13 mouse cellular contexts compared by ENCODE assay signal in genomic region chr13:67500908-67501307, GRCm38 (mm10). TPM values are rescaled to one million over a fixed set of nuclear protein-coding genes. Genes with fewer than 3 reads are reported as not detected.
A peak's percentile ranks its signal among the peaks of the same experiment; 100 is the strongest.
DNase-seq lines count a peak whose midpoint lies in the region; ATAC-seq and TF ChIP-seq lines count a peak whose summit lies in the region.
"Had no signal": no experiment of that assay in that cellular context is flagged by ENCODE, and none has a peak within 500 bp of the region (broad histone marks: within the 10 kb centered on the region; RNA-seq: fewer than 3 reads in every experiment).

No protein-coding gene starts in this region.

- peaks cover 4% of the 10 kb centered on the region; the same call in 1 of the 2 replicates for H3K4me1 ChIP-seq in forebrain, embryonic 11.5 days (replicated peaks; ENCODE audit: control insufficient read depth, insufficient read depth, low read length)
- peaks cover 9% of the 10 kb centered on the region for H3K4me1 ChIP-seq in forebrain, embryonic 10.5 days
- H3K4me1 ChIP-seq in liver, embryonic 14.5 days (replicated peaks; ENCODE audit: control insufficient read depth in 2 of 2, insufficient read depth in 2 of 2, low read length in 1 of 2), result no peaks in the 10 kb centered on the region; a peak in 1 of 4 replicates
- H3K4me1 ChIP-seq in liver, embryonic 11.5 days (replicated peaks; ENCODE audit: control insufficient read depth, insufficient read depth, low read length), result peaks cover 8% of the 10 kb centered on the region; the same call in 1 of the 2 replicates
- peaks cover 10% of the 10 kb centered on the region for H3K4me1 ChIP-seq in hindbrain, embryonic 13.5 days (replicated peaks)
- peaks cover 8% of the 10 kb centered on the region for H3K4me1 ChIP-seq in midbrain, embryonic 16.5 days (ENCODE audit: control insufficient read depth, insufficient read depth, low read length)

- no peaks in the 10 kb centered on the region for H3K27me3 ChIP-seq in forebrain, embryonic 11.5 days (ENCODE audit: control insufficient read depth, insufficient read depth, low read length)
- no peaks in the 10 kb centered on the region for H3K27me3 ChIP-seq in forebrain, embryonic 10.5 days (ENCODE audit: poor library complexity, severe bottlenecking)
- no peaks in the 10 kb centered on the region for H3K27me3 ChIP-seq in liver, embryonic 14.5 days (ENCODE audit: control insufficient read depth, insufficient read depth, low read length)
- H3K27me3 ChIP-seq in liver, embryonic 11.5 days (replicated peaks; ENCODE audit: control insufficient read depth, insufficient read depth, low read length), result no peaks in the 10 kb centered on the region
- 0 out of 2 replicates have a peak, but pooled peaks cover 2% of the 10 kb centered on the region for H3K27me3 ChIP-seq in hindbrain, embryonic 13.5 days
- no peaks in the 10 kb centered on the region for H3K27me3 ChIP-seq in midbrain, embryonic 16.5 days (ENCODE audit: control insufficient read depth, insufficient read depth, low read depth, low read length)
- H3K27me3 ChIP-seq: kidney, embryonic 15.5 days had no signal

- no peak for TF ChIP-seq EP300 in liver, embryonic 14.5 days (IDR thresholded peaks at IDR 0.05; ENCODE audit: low read depth)

- H3K4me3 ChIP-seq in forebrain, embryonic 11.5 days (ENCODE audit: low read depth, low read length), result no peak overlapping the region
- H3K4me3 ChIP-seq in forebrain, embryonic 10.5 days, result no peak overlapping the region
- no peak overlapping the region for H3K4me3 ChIP-seq in liver, embryonic 14.5 days (ENCODE audit: insufficient read depth in 1 of 2, low read depth in 2 of 2, low read length in 2 of 2)
- H3K4me3 ChIP-seq in liver, embryonic 11.5 days (ENCODE audit: low read depth, low read length), result no peak overlapping the region
- H3K4me3 ChIP-seq in hindbrain, embryonic 13.5 days, result no peak overlapping the region
- H3K4me3 ChIP-seq in midbrain, embryonic 16.5 days (ENCODE audit: low read depth, low read length), result no peak overlapping the region; the same call in 1 of the 2 replicates

- WGBS in forebrain, embryonic 11.5 days, result 72% methylated on average over 1 of the region's 1 CpGs
- WGBS in forebrain, embryonic 10.5 days, result 73% methylated on average over 1 of the region's 1 CpGs
- WGBS in liver, embryonic 14.5 days (ENCODE audit: insufficient replicate concordance), result 74% methylated on average over 1 of the region's 1 CpGs
- 76% methylated on average over 1 of the region's 1 CpGs for WGBS in liver, embryonic 11.5 days
- WGBS in hindbrain, embryonic 13.5 days, result 73% methylated on average over 1 of the region's 1 CpGs
- 79% methylated on average over 1 of the region's 1 CpGs for WGBS in midbrain, embryonic 16.5 days

- no peak for DNase-seq in forebrain, embryonic 11.5 days (ENCODE audit: low spot score)
- no peak for DNase-seq in forebrain, embryonic 10.5 days (ENCODE audit: extremely low spot score, low spot score)
- no peak for DNase-seq in liver, embryonic 14.5 days (ENCODE audit: low read depth in 3 of 3, low spot score in 3 of 3)
- DNase-seq in liver, embryonic 11.5 days (ENCODE audit: low spot score), result no peak
- DNase-seq in gastrocnemius, adult 8-10 months (ENCODE audit: low spot score in 2 of 2), result no peak
- DNase-seq in adrenal gland, postnatal 4 days (ENCODE audit: low spot score in 2 of 2), result no peak

- no peak for TF ChIP-seq CTCF in liver, embryonic 14.5 days (IDR thresholded peaks at IDR 0.05; ENCODE audit: low read depth)

- H3K9ac ChIP-seq in forebrain, embryonic 11.5 days (ENCODE audit: low read length), result no peak overlapping the region
- no peak overlapping the region for H3K9ac ChIP-seq in liver, embryonic 14.5 days (replicated peaks)
- no peak overlapping the region for H3K9ac ChIP-seq in liver, embryonic 11.5 days (ENCODE audit: low read depth, low read length)
- H3K9ac ChIP-seq in hindbrain, embryonic 13.5 days, result no peak overlapping the region
- H3K9ac ChIP-seq in midbrain, embryonic 16.5 days (ENCODE audit: low read depth, low read length), result no peak overlapping the region

- no peak overlapping the region for H3K27ac ChIP-seq in forebrain, embryonic 11.5 days (ENCODE audit: low read depth, low read length)
- no peak overlapping the region for H3K27ac ChIP-seq in forebrain, embryonic 10.5 days
- no peak overlapping the region for H3K27ac ChIP-seq in liver, embryonic 14.5 days
- no peak overlapping the region for H3K27ac ChIP-seq in liver, embryonic 11.5 days (ENCODE audit: low read depth, low read length)
- no peak overlapping the region for H3K27ac ChIP-seq in hindbrain, embryonic 13.5 days
- H3K27ac ChIP-seq in midbrain, embryonic 16.5 days (ENCODE audit: low read length), result no peak overlapping the region

- no peaks in the 10 kb centered on the region for H3K36me3 ChIP-seq in forebrain, embryonic 11.5 days (ENCODE audit: control insufficient read depth, insufficient read depth, low read length)
- H3K36me3 ChIP-seq in forebrain, embryonic 10.5 days (replicated peaks), result peaks cover 3% of the 10 kb centered on the region
- H3K36me3 ChIP-seq in liver, embryonic 14.5 days (replicated peaks; ENCODE audit: control insufficient read depth, insufficient read depth, low read depth), result no peaks in the 10 kb centered on the region
- no peaks in the 10 kb centered on the region; the same call in 1 of the 2 replicates for H3K36me3 ChIP-seq in liver, embryonic 11.5 days (ENCODE audit: control insufficient read depth, insufficient read depth, low read length)
- peaks cover 3% of the 10 kb centered on the region for H3K36me3 ChIP-seq in hindbrain, embryonic 13.5 days
- no peaks in the 10 kb centered on the region for H3K36me3 ChIP-seq in midbrain, embryonic 16.5 days (ENCODE audit: control insufficient read depth, insufficient read depth, low read length)

- H3K9me3 ChIP-seq in forebrain, embryonic 11.5 days (ENCODE audit: control insufficient read depth, low read length), result no peaks in the 10 kb centered on the region
- no peaks in the 10 kb centered on the region for H3K9me3 ChIP-seq in forebrain, embryonic 10.5 days
- H3K9me3 ChIP-seq in liver, embryonic 14.5 days (ENCODE audit: control insufficient read depth, low read length), result no peaks in the 10 kb centered on the region
- H3K9me3 ChIP-seq in liver, embryonic 11.5 days (ENCODE audit: control insufficient read depth, low read length), result no peaks in the 10 kb centered on the region
- H3K9me3 ChIP-seq in hindbrain, embryonic 13.5 days, result no peaks in the 10 kb centered on the region
- no peaks in the 10 kb centered on the region for H3K9me3 ChIP-seq in midbrain, embryonic 16.5 days (replicated peaks; ENCODE audit: control insufficient read depth, low read length, poor library complexity, severe bottlenecking)
- H3K9me3 ChIP-seq: kidney, embryonic 15.5 days had no signal

- no peak overlapping the region for H3K4me2 ChIP-seq in forebrain, embryonic 11.5 days (ENCODE audit: low read depth, low read length, severe bottlenecking)
- peak overlapping the region; percentile 80 for H3K4me2 ChIP-seq in liver, embryonic 14.5 days (ENCODE audit: low read depth)
- H3K4me2 ChIP-seq in liver, embryonic 11.5 days, result no peak overlapping the region
- H3K4me2 ChIP-seq in hindbrain, embryonic 13.5 days, result no peak overlapping the region
- H3K4me2 ChIP-seq in midbrain, embryonic 16.5 days (ENCODE audit: low read length), result peak overlapping the region; percentile 84; the same call in 1 of the 2 replicates

- ATAC-seq in forebrain, embryonic 11.5 days (replicated peaks; ENCODE audit: low FRiP score), result peak; percentile 41
- ATAC-seq in liver, embryonic 14.5 days (ENCODE audit: insufficient read depth), result no peak
- no peak for ATAC-seq in liver, embryonic 11.5 days (replicated peaks; ENCODE audit: low FRiP score)
- ATAC-seq in hindbrain, embryonic 13.5 days (ENCODE audit: low FRiP score), result peak; percentile 59
- peak; percentile 40 for ATAC-seq in midbrain, embryonic 16.5 days

RNA-seq across cellular contexts. Expression of gene Zfp58, which starts 0.6 kb away (rescaled TPM):
- 14.3 and 15.3 TPM in 2 replicates for polyA plus RNA-seq in forebrain, embryonic 11.5 days (2014; fragmentation: Nextera tagmentation; extraction: Ambion mirVana)
- 14.6 and 14.8 TPM in 2 replicates for polyA plus RNA-seq in forebrain, embryonic 10.5 days (2016; fragmentation: Nextera tagmentation; extraction: Ambion mirVana)
- polyA plus RNA-seq in liver, embryonic 14.5 days (2012; rRNA removed), result 0.65 and 1.1 TPM in 2 replicates
- 1.6 and 1.7 TPM in 2 replicates for polyA plus RNA-seq in liver, embryonic 14.5 days (2014; fragmentation: Nextera tagmentation; extraction: Ambion mirVana)
- polyA plus RNA-seq in liver, embryonic 11.5 days (2014; fragmentation: Nextera tagmentation; extraction: Ambion mirVana), result 8.0 and 9.2 TPM in 2 replicates
- 14.6 and 14.8 TPM in 2 replicates for polyA plus RNA-seq in hindbrain, embryonic 13.5 days (2015; fragmentation: Nextera tagmentation; extraction: Ambion mirVana)
- polyA plus RNA-seq in midbrain, embryonic 16.5 days (2015; fragmentation: Nextera tagmentation; extraction: Ambion mirVana), result 11.4 and 12.9 TPM in 2 replicates
- 1 to 10 TPM; 2.9 to 3.5 (median 3.1) TPM for total RNA-seq in gastrocnemius, adult 8-10 months (2022)
- total RNA-seq in adrenal gland, postnatal 4 days (2021), result 1 to 10 TPM; 8.4 to 8.5 TPM

RNA-seq across cellular contexts. Expression of gene Zfp874b, which starts 16.9 kb away (rescaled TPM):
- polyA plus RNA-seq in forebrain, embryonic 11.5 days (2014; fragmentation: Nextera tagmentation; extraction: Ambion mirVana), result 0.79 and 0.84 TPM in 2 replicates
- polyA plus RNA-seq in forebrain, embryonic 10.5 days (2016; fragmentation: Nextera tagmentation; extraction: Ambion mirVana), result 1.4 TPM in 2 replicates
- polyA plus RNA-seq in liver, embryonic 14.5 days (2012; rRNA removed), result 1.4 and 2.7 TPM in 2 replicates
- 1.9 and 3.2 TPM in 2 replicates for polyA plus RNA-seq in liver, embryonic 14.5 days (2014; fragmentation: Nextera tagmentation; extraction: Ambion mirVana)
- 2.6 and 2.8 TPM in 2 replicates for polyA plus RNA-seq in liver, embryonic 11.5 days (2014; fragmentation: Nextera tagmentation; extraction: Ambion mirVana)
- 2.0 and 2.5 TPM in 2 replicates for polyA plus RNA-seq in hindbrain, embryonic 13.5 days (2015; fragmentation: Nextera tagmentation; extraction: Ambion mirVana)
- polyA plus RNA-seq in midbrain, embryonic 16.5 days (2015; fragmentation: Nextera tagmentation; extraction: Ambion mirVana), result 3.0 and 3.1 TPM in 2 replicates
- 10 to 100 TPM; 11.1 to 16.0 (median 13.9) TPM for total RNA-seq in gastrocnemius, adult 8-10 months (2022)
- 10 to 100 TPM; 14.2 to 16.1 TPM for total RNA-seq in adrenal gland, postnatal 4 days (2021)

RNA-seq across cellular contexts. Expression of gene Gm26965, which starts 25.0 kb away (rescaled TPM):
- 0.19 TPM in 1 of 2 replicates, not detected in the other for polyA plus RNA-seq in forebrain, embryonic 11.5 days (2014; fragmentation: Nextera tagmentation; extraction: Ambion mirVana)
- not detected in 2 replicates for polyA plus RNA-seq in forebrain, embryonic 10.5 days (2016; fragmentation: Nextera tagmentation; extraction: Ambion mirVana)
- not detected in 2 replicates for polyA plus RNA-seq in liver, embryonic 14.5 days (2012; rRNA removed)
- not detected in 2 replicates for polyA plus RNA-seq in liver, embryonic 14.5 days (2014; fragmentation: Nextera tagmentation; extraction: Ambion mirVana)
- polyA plus RNA-seq in liver, embryonic 11.5 days (2014; fragmentation: Nextera tagmentation; extraction: Ambion mirVana), result not detected in 2 replicates
- polyA plus RNA-seq in hindbrain, embryonic 13.5 days (2015; fragmentation: Nextera tagmentation; extraction: Ambion mirVana), result not detected in 2 replicates
- polyA plus RNA-seq in midbrain, embryonic 16.5 days (2015; fragmentation: Nextera tagmentation; extraction: Ambion mirVana), result 0.40 and 0.50 TPM in 2 replicates
- total RNA-seq in gastrocnemius, adult 8-10 months (2022), result under 1 TPM in 3 of 4 experiments, not detected in 1; 0.39 to 0.94 (median 0.58) TPM
- total RNA-seq in adrenal gland, postnatal 4 days (2021), result not detected
- total RNA-seq: MEL had no signal
- polyA plus RNA-seq: heart, embryonic 14.5 days; kidney, embryonic 15.5 days; neural tube, embryonic 11.5 days; small intestine, adult 2 months had no signal

RNA-seq across cellular contexts. Expression of gene Zfp87, which starts 25.1 kb away (rescaled TPM):
- 27.3 and 29.5 TPM in 2 replicates for polyA plus RNA-seq in forebrain, embryonic 11.5 days (2014; fragmentation: Nextera tagmentation; extraction: Ambion mirVana)
- polyA plus RNA-seq in forebrain, embryonic 10.5 days (2016; fragmentation: Nextera tagmentation; extraction: Ambion mirVana), result 21.8 and 22.4 TPM in 2 replicates
- polyA plus RNA-seq in liver, embryonic 14.5 days (2012; rRNA removed), result 4.2 and 5.3 TPM in 2 replicates
- 8.7 and 10.6 TPM in 2 replicates for polyA plus RNA-seq in liver, embryonic 14.5 days (2014; fragmentation: Nextera tagmentation; extraction: Ambion mirVana)
- 13.9 and 15.7 TPM in 2 replicates for polyA plus RNA-seq in liver, embryonic 11.5 days (2014; fragmentation: Nextera tagmentation; extraction: Ambion mirVana)
- polyA plus RNA-seq in hindbrain, embryonic 13.5 days (2015; fragmentation: Nextera tagmentation; extraction: Ambion mirVana), result 36.4 and 39.7 TPM in 2 replicates
- 35.8 and 38.0 TPM in 2 replicates for polyA plus RNA-seq in midbrain, embryonic 16.5 days (2015; fragmentation: Nextera tagmentation; extraction: Ambion mirVana)
- 1 to 10 TPM; 3.2 to 4.6 (median 4.3) TPM for total RNA-seq in gastrocnemius, adult 8-10 months (2022)
- total RNA-seq in adrenal gland, postnatal 4 days (2021), result 10 to 100 TPM; 18.7 to 23.0 TPM

RNA-seq across cellular contexts. Expression of gene Zfp874a, which starts 49.5 kb away (rescaled TPM):
- 5.2 and 6.0 TPM in 2 replicates for polyA plus RNA-seq in forebrain, embryonic 11.5 days (2014; fragmentation: Nextera tagmentation; extraction: Ambion mirVana)
- 6.3 and 7.5 TPM in 2 replicates for polyA plus RNA-seq in forebrain, embryonic 10.5 days (2016; fragmentation: Nextera tagmentation; extraction: Ambion mirVana)
- 1.8 and 2.7 TPM in 2 replicates for polyA plus RNA-seq in liver, embryonic 14.5 days (2012; rRNA removed)
- 5.3 and 5.9 TPM in 2 replicates for polyA plus RNA-seq in liver, embryonic 14.5 days (2014; fragmentation: Nextera tagmentation; extraction: Ambion mirVana)
- 5.8 and 6.9 TPM in 2 replicates for polyA plus RNA-seq in liver, embryonic 11.5 days (2014; fragmentation: Nextera tagmentation; extraction: Ambion mirVana)
- 5.2 and 6.8 TPM in 2 replicates for polyA plus RNA-seq in hindbrain, embryonic 13.5 days (2015; fragmentation: Nextera tagmentation; extraction: Ambion mirVana)
- 6.5 TPM in 2 replicates for polyA plus RNA-seq in midbrain, embryonic 16.5 days (2015; fragmentation: Nextera tagmentation; extraction: Ambion mirVana)
- total RNA-seq in gastrocnemius, adult 8-10 months (2022), result 1 to 10 TPM; 7.1 to 8.5 (median 8.2) TPM
- total RNA-seq in adrenal gland, postnatal 4 days (2021), result 10 to 100 TPM; 14.9 to 15.5 TPM

Comparison
In these comparisons a context has a peak if more than half of its experiments do, and no peak if none do; other contexts are left out.
1. H3K4me2 ChIP-seq: peak in liver, embryonic 14.5 days (single experiment) and midbrain, embryonic 16.5 days (single experiment); none in forebrain, embryonic 11.5 days (single experiment), liver, embryonic 11.5 days (single experiment) and hindbrain, embryonic 13.5 days (single experiment).
2. ATAC-seq: peak in forebrain, embryonic 11.5 days (single experiment), hindbrain, embryonic 13.5 days (single experiment) and midbrain, embryonic 16.5 days (single experiment); none in liver, embryonic 14.5 days (single experiment) and liver, embryonic 11.5 days (single experiment).